Mouse (Mus musculus): ENCODE data around the gene Agtrap.

Agtrap gene

DNA sequence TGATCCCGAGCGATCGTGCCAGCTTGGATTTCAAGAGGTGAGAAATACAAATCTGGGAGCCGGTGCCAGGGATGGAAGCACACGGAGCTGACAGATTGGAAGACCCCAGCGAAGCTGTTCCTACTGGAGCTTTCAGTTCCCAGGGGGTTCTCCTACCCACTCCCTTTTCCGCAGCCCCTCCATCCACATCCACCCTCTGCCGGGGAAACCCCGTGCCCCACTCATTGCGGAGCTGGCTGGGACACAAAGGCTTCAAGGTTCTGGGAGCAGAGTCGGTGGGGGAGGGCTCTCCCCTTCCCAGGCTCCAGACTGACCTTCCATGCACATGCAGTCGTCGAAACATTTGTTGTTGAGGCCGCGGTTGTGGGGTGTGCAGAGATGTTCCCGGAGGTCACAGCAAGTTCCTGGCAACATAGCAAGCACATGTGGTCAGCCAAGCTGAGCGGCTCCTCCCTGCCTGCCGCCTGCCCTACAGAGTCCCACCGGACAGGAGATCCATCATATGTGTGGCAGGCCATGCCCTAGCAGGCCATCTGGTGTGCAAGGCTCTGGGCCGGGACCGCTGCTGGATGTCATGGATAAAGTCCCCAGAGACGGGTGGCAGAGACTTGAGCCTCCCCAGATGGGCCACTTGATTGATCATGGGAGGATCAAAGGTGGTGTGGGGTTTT, 19.9 kb upstream of the Agtrap start:
- DNase-seq (ENCODE audit: low read depth, low spot score) = peak; percentile 83

GRCm38 (mm10) chr4:148104146-148104545, 16.3 kb upstream of the Agtrap start:
- no peak for DNase-seq (ENCODE audit: low read depth, low spot score)

- no peak for DNase-seq (ENCODE audit: low read depth, low spot score)
These were observed 14.1 kb upstream of the Agtrap start for GRCm38 (mm10) chr4:148101801-148102527.

DNA sequence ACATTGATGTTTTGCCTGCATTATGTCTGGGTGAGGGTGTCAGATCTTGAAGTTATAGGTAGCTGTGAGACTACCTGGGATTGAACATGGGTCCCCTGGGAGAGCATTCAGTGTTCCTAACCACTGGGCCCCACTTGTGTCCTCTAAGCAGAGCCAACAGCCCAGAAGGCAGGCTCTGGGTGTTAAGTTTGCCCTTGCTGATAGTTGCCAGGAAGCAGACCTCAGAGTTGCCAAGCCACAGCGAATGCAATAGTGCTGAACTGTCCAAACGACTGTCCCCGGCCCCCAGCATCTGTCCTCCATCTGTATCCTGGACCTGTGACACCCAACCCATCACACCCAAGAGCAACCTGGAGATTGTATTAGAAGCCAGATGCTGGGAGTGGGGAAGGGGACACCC, 10.8 kb upstream of the Agtrap start:
- no peak for DNase-seq (ENCODE audit: low read depth, low spot score)

- DNase-seq (ENCODE audit: low read depth, low spot score) = no peak
These were observed 10.1 kb upstream of the Agtrap start for GRCm38 (mm10) chr4:148097936-148098335.

GRCm38 (mm10) chr4:148095081-148095480, 7.2 kb upstream of the Agtrap start:
- no peak for DNase-seq (ENCODE audit: low read depth, low spot score)

- no peak for DNase-seq (ENCODE audit: low read depth, low spot score)
These were observed 6.3 kb upstream of the Agtrap start for GRCm38 (mm10) chr4:148094161-148094560.

DNA sequence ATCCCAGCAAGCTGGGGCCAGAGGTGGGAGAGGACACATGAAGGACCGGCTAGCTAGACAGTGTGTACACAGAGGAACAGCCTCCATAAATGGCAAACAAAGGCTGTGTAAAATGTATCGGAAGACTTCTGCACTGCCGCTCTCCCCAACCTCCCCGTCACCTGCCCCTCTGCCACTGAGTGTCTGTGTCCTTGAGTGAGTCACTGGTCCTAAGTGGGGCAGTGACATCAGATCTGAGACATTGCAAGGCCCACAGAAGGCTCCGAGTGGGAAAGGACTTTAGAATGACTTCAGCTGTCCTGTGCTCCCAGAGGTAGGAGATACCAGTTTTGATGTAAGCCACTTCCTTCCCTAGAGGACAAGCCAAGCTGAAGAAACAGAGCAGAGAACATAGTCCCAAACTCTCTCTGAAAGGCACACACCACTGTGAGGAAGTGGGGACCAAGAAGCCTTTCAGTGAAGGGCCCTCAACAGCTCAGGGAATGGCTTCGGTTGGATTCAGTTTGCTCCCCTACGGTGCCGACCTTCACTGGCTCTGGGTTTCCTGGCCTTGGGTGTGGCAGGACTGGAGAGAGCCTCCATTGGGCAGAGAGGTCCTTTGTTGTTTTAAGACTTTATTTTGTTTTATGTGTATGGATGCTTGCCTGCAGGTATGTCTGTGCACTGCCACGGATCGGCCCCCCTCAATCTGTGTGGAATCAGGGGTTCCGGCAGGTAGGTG, 4.9 kb upstream of the Agtrap start:
- DNase-seq (ENCODE audit: low read depth, low spot score) = no peak

DNA sequence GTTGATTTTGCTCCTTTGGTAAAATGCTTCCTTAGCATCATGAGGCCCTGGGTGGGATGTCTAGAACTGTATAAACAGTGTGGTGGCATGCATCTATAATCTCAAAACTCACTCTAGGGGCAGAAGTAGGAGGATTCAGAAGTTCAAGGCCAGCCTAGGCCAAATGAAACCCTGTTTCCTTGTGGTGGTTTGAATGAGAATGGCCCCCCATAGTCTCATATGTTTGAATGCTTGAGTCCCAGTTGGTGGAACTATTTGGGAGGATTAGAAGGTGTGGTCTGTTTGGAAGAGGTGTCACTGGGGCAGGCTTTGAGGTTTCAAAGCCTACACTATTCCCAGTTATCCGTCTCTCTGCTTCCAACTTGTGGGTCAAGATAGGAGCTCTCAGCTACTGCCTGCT, 3.4 kb upstream of the Agtrap start:
- DNase-seq (ENCODE audit: low read depth, low spot score) = no peak

DNA sequence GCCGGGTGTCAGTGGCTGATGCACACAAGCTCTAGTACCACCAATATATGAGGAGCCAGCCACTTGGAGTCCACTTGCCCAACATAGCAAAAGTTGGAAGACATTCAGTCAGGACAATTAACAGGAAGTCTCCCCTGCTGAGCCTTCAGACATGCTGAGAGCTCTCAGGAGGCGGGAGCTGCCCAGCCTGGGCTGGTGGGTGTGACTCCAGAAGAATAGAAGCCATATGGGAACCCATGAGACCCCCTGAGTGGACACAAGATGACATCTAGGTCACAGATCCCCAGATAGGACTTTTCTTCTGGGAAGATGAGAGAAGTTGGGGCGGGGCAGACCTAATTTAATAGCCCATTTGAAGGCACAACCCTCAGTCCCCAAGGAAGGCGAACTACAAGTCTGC, 1.3 kb upstream of the Agtrap start:
- DNase-seq (ENCODE audit: low read depth, low spot score) = no peak

DNA sequence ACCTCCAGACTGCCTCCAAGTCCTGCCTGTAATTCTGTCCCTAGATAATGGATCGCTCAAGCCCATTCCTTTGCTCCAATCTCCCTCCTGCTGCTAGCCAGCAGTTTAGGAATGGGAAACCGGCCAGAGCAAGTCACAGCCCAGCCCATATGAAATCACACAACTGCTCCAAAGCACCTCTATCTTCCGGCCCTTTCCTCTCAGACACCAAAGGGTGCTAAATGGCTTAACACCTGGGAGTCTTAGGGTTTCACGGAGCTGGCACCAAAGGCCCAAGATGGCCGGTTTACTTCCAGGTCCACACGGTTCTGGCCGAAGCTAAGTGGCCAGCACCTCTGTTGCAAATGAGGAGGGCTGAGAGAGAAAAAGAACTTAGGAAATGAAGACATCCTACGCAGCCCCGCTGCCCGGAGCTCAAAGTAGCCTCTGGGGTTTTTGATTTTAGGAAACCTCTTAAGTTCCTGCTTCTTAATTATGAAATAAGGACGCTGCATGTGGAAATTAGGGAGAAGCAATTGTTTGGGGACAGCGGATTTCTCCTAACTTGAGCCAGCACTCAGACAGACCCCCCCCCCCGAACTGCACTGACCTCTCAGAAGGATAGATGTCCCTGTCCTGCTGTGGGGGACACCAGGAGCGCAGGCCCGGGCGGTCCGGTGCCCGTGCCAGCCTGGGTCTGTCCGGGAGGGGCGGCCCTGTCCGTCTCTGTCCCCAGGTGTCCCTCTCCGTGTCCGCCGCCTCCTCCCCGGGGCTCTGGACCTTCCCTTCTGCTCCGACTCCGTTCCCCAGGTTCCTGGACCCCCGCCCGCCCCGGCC, 532 bp downstream of the Agtrap start:
- DNase-seq (ENCODE audit: low read depth, low spot score) = peak; percentile 55

- DNase-seq (ENCODE audit: low read depth, low spot score) = no peak
These were observed 1.9 kb downstream of the Agtrap start for GRCm38 (mm10) chr4:148085907-148086305.

- DNase-seq (ENCODE audit: low read depth, low spot score) = no peak
These were observed 2.5 kb downstream of the Agtrap start for GRCm38 (mm10) chr4:148085131-148085906.

DNA sequence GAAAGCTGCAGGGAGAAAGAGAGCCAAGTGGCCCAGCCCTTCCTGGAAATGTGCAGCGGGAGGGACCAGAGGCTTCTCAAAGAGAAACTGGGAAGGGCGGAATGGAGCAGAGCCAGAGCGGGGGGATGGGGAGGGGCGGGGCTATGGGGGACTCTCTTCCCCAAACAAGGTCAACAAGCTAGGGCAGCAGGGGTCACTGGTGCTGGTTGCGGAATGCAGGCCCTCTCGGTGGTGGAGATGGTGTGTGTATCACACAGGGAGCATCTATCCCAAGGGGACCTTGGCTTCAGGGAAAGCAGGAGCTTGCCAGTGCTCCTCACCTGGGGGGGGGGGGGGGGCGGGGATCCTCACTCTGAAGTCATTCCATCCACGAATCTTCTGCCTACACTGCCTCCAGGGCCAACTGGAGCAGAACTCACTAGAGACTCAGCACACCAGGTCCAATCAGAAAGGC, 3.5 kb downstream of the Agtrap start:
- no peak for DNase-seq (ENCODE audit: low read depth, low spot score)

GRCm38 (mm10) chr4:148083176-148083899, 4.5 kb downstream of the Agtrap start:
- no peak for DNase-seq (ENCODE audit: low read depth, low spot score)

GRCm38 (mm10) chr4:148082257-148083044, 5.4 kb downstream of the Agtrap start:
- peak; percentile 59 for DNase-seq (ENCODE audit: low read depth, low spot score)

DNA sequence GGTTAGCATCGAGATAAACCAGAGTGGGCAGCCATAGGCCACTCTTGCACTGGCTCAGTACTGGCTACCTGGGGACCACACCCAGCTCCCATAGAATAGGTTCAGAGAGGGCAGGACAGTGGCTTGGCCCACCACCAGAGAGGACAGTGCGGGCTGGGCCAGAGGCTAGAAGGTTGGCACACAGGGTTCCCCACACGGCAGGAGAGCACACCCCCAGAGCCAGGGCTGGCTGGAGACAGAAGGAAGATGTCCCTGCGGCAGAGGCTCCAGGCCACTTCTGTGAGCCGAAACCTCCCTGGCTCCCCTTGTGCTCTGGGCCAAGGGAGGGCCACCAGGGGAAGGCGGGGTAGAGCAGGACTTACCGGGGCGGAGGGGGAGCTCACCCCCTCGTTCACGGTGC, 6.6 kb downstream of the Agtrap start:
- no peak for DNase-seq (ENCODE audit: low read depth, low spot score)

GRCm38 (mm10) chr4:148080597-148080973, 7.2 kb downstream of the Agtrap start:
- no peak for DNase-seq (ENCODE audit: low read depth, low spot score)

- no peak for DNase-seq (ENCODE audit: low read depth, low spot score)
These were observed 7.8 kb downstream of the Agtrap start for GRCm38 (mm10) chr4:148079944-148080596.

Data from 3T3-L1 (cell line).